Mouse (Mus musculus) heart, adult 2 months (tissue): ENCODE data around the gene A230050P20Rik.

Experiments used
- CTCF ChIP-seq: fragments of 200-600 bp; IDR thresholded peaks from 2 replicates; pipeline ENCODE4 v1.8.1; 2022; ENCODE audit warnings: antibody characterized with exemption, mild to moderate bottlenecking, moderate library complexity
- EP300 ChIP-seq: fragments of 200-500 bp; IDR thresholded peaks from 2 replicates; pipeline ENCODE4 v1.6.1; 2011; ENCODE audit warnings: low read depth, low read length, control low read depth; ENCODE audit not compliant: insufficient read depth
- POLR2A ChIP-seq: fragments of 200-500 bp; IDR thresholded peaks from 2 replicates; pipeline ENCODE4 v1.6.1; 2011; ENCODE audit warnings: mild to moderate bottlenecking, low read depth, low read length, control low read depth; ENCODE audit not compliant: insufficient read depth

DNA sequence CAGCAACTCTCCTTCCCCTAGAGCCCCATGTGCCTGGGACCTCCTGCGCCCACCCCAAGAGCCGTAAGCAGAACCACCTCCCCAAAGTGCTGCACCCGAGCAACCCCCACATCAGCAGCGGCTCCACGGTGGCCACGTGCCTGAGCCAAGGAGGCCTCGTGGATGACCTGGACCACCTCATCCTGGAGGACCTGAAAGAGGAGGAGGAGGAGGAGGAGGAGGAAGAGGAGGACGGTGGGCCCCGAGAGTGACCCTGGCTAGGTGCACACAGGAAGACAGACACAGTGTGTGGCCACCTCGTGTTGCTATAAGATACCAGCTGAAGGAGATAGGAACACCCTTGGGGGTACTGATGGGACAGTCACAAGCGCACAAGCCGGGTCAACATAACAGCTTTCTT, 5.1 kb downstream of the A230050P20Rik start:
- TF ChIP-seq POLR2A (no peak), CTCF (no peak), EP300 (no peak)
